In the genomic region with DNA sequence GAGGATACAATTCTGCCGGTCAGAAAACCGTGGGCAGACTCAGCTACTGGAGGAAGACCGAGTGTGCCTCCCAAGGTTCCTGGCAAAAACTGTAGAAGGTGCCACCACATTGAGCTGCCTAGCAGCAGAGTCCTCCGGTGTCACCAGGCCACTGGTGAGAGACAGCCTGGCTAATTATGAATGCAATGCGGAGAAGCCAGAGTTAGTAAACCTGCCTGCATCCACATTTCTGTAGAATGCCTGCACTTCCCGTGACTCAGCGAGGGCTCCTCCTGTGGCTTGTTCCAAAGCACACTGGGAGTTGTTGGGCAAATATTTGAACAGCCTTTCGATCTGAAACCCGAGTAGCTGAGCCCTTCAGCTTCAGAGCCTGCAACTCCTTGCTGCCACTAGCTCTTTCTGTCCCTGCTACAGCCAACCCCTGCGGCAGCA, we compare ENCODE assay signal across 8 mouse cellular contexts. TPM values are rescaled to one million over a fixed set of nuclear protein-coding genes. Genes with fewer than 3 reads are reported as not detected.
DNase-seq lines count a peak whose midpoint lies in the region; ATAC-seq and TF ChIP-seq lines count a peak whose summit lies in the region.

No protein-coding gene starts in this region.

- TF ChIP-seq POLR2A in kidney, adult 2 months (IDR thresholded peaks at IDR 0.05; ENCODE audit: low read depth, low read length): no peak

- H3K4me2 ChIP-seq in liver, embryonic 14.5 days (ENCODE audit: low read depth): peak overlapping the region; percentile 57
- peak overlapping the region; percentile 22; the same call in 1 of the 2 replicates for H3K4me2 ChIP-seq in neural tube, embryonic 11.5 days (ENCODE audit: low read depth)

- 0 out of 2 replicates have a peak overlapping the region, but pooled peaks have one; percentile 12 for H3K9ac ChIP-seq in liver, embryonic 14.5 days (replicated peaks)
- peak overlapping the region; percentile 32; the same call in 1 of the 2 replicates for H3K9ac ChIP-seq in neural tube, embryonic 11.5 days (ENCODE audit: low read length)

- no peaks in the 10 kb centered on the region for H3K36me3 ChIP-seq in kidney, adult 2 months (ENCODE audit: control insufficient read depth, insufficient read depth, low read length)
- H3K36me3 ChIP-seq in liver, embryonic 14.5 days (replicated peaks; ENCODE audit: control insufficient read depth, insufficient read depth, low read depth): no peaks in the 10 kb centered on the region
- no peaks in the 10 kb centered on the region for H3K36me3 ChIP-seq in neural tube, embryonic 11.5 days (ENCODE audit: control insufficient read depth, insufficient read depth, low read length)

- 0 out of 2 replicates have a peak, but pooled peaks cover 5% of the 10 kb centered on the region for H3K4me1 ChIP-seq in kidney, adult 2 months (ENCODE audit: control insufficient read depth, insufficient read depth, low read length)
- peaks cover 3 to 42% of the 10 kb centered on the region in 2 experiments for H3K4me1 ChIP-seq in liver, embryonic 14.5 days (replicated peaks; ENCODE audit: control insufficient read depth in 2 of 2, insufficient read depth in 2 of 2, low read length in 1 of 2)
- 0 out of 2 replicates have a peak, but pooled peaks cover 3% of the 10 kb centered on the region for H3K4me1 ChIP-seq in neural tube, embryonic 11.5 days (ENCODE audit: control insufficient read depth, insufficient read depth, low read length)

- H3K4me3 ChIP-seq in kidney, adult 2 months (ENCODE audit: insufficient read depth, low read depth, low read length): peak overlapping the region; percentile 27
- no peak overlapping the region for H3K4me3 ChIP-seq in liver, embryonic 14.5 days (ENCODE audit: insufficient read depth in 1 of 2, low read depth in 2 of 2, low read length in 2 of 2)
- H3K4me3 ChIP-seq in neural tube, embryonic 11.5 days (ENCODE audit: low read depth, low read length): no peak overlapping the region

- no peaks in the 10 kb centered on the region for H3K9me3 ChIP-seq in liver, embryonic 14.5 days (ENCODE audit: control insufficient read depth, low read length)
- no peaks in the 10 kb centered on the region for H3K9me3 ChIP-seq in neural tube, embryonic 11.5 days (ENCODE audit: control insufficient read depth, low read length)

- H3K27ac ChIP-seq in kidney, adult 2 months (ENCODE audit: insufficient read depth, low read depth, low read length): peak overlapping the region; percentile 78
- peak overlapping the region; percentile 8; the same call in 1 of the 2 replicates for H3K27ac ChIP-seq in liver, embryonic 14.5 days
- H3K27ac ChIP-seq in neural tube, embryonic 11.5 days (ENCODE audit: low read depth, low read length): peak overlapping the region; percentile 44; the same call in 1 of the 2 replicates

- WGBS in kidney, adult 2 months: 15% methylated on average over 10 of the region's 10 CpGs
- 21% methylated on average over 10 of the region's 10 CpGs for WGBS in liver, embryonic 14.5 days (ENCODE audit: insufficient replicate concordance)
- 41% methylated on average over 10 of the region's 10 CpGs for WGBS in neural tube, embryonic 11.5 days

- TF ChIP-seq CTCF in kidney, adult 2 months (conservative IDR thresholded peaks at IDR 0.05; ENCODE audit: insufficient read depth, insufficient read length, low read depth, low read length): no peak
- TF ChIP-seq CTCF in liver, embryonic 14.5 days (IDR thresholded peaks at IDR 0.05; ENCODE audit: low read depth): no peak; the same call in 1 of the 2 replicates

- DNase-seq in right cerebral cortex, adult 2 months (ENCODE audit: low spot score in 2 of 2): peak; percentile 27 to 33
- DNase-seq in right cerebral cortex, postnatal 14 days: no peak
- DNase-seq in cerebellum, postnatal 25 days: peak; percentile 68 to 73
- DNase-seq in kidney, adult 2 months: peak; percentile 54
- DNase-seq in liver, embryonic 14.5 days (ENCODE audit: low read depth in 3 of 3, low spot score in 3 of 3): peak in 1 of 3 experiments; percentile 32
- DNase-seq in neural tube, embryonic 11.5 days (ENCODE audit: low spot score): peak; percentile 28
- DNase-seq in adipocyte (ENCODE audit: low spot score): no peak

- no peak for TF ChIP-seq EP300 in liver, embryonic 14.5 days (IDR thresholded peaks at IDR 0.05; ENCODE audit: low read depth)

- no peaks in the 10 kb centered on the region for H3K27me3 ChIP-seq in kidney, adult 2 months (replicated peaks; ENCODE audit: control insufficient read depth, insufficient read depth, low read length)
- no peaks in the 10 kb centered on the region for H3K27me3 ChIP-seq in liver, embryonic 14.5 days (ENCODE audit: control insufficient read depth, insufficient read depth, low read length)
- no peaks in the 10 kb centered on the region for H3K27me3 ChIP-seq in neural tube, embryonic 11.5 days (ENCODE audit: control insufficient read depth, insufficient read depth, low read length)

- peak; percentile 27 for ATAC-seq in granulocyte monocyte progenitor cell, adult 5-6 weeks (replicated peaks; ENCODE audit: poor library complexity, severe bottlenecking)
- ATAC-seq in liver, embryonic 14.5 days (ENCODE audit: insufficient read depth): peak; percentile 40
- ATAC-seq in neural tube, embryonic 11.5 days (ENCODE audit: insufficient read depth, low FRiP score, low TSS enrichment): no peak

RNA-seq across cellular contexts. Expression of a gene that starts 45.6 kb away (rescaled TPM):
- total RNA-seq in granulocyte monocyte progenitor cell, adult 5-6 weeks (2014; fragmentation: Nextera tagmentation): 7.0 and 12.9 TPM in 2 replicates
- total RNA-seq in granulocyte monocyte progenitor cell, adult 5-6 weeks (2017): 17.3 and 17.4 TPM in 2 replicates
- polyA plus RNA-seq in kidney, adult 2 months (2012; rRNA removed): 5.8 and 7.1 TPM in 2 replicates
- 3.9 and 7.4 TPM in 2 replicates for polyA plus RNA-seq in liver, embryonic 14.5 days (2012; rRNA removed)
- 12.4 and 13.8 TPM in 2 replicates for polyA plus RNA-seq in liver, embryonic 14.5 days (2014; fragmentation: Nextera tagmentation; extraction: Ambion mirVana)
- 19.8 and 20.1 TPM in 2 replicates for polyA plus RNA-seq in neural tube, embryonic 11.5 days (2014; fragmentation: Nextera tagmentation; extraction: Ambion mirVana)

Comparison
In these comparisons a context has a peak if more than half of its experiments do, and no peak if none do; other contexts are left out.
1. DNase-seq: peak in right cerebral cortex, adult 2 months (2 of 2), cerebellum, postnatal 25 days (2 of 2), kidney, adult 2 months (single experiment) and neural tube, embryonic 11.5 days (single experiment); none in right cerebral cortex, postnatal 14 days (single experiment) and adipocyte (single experiment).
2. H3K27ac ChIP-seq: peak in every context shown above with its lines; median percentile 78 in kidney, adult 2 months; 44 in neural tube, embryonic 11.5 days; 8 in liver, embryonic 14.5 days.